Mouse (Mus musculus) R1 (cell line): Measurements from ENCODE around the gene Rusc1.
"Not testable (repeated sequence)": the region's sequence is repeated elsewhere in the genome, so short reads cannot be mapped to it uniquely, and the experiment has no call there.

ENCODE experiments used
- DNase-seq: peaks from one replicate; pipeline ENCODE4 v3.0.0-alpha.2; 2018; ENCODE audit warnings: low read depth, low spot score

The Rusc1 gene

DNA sequence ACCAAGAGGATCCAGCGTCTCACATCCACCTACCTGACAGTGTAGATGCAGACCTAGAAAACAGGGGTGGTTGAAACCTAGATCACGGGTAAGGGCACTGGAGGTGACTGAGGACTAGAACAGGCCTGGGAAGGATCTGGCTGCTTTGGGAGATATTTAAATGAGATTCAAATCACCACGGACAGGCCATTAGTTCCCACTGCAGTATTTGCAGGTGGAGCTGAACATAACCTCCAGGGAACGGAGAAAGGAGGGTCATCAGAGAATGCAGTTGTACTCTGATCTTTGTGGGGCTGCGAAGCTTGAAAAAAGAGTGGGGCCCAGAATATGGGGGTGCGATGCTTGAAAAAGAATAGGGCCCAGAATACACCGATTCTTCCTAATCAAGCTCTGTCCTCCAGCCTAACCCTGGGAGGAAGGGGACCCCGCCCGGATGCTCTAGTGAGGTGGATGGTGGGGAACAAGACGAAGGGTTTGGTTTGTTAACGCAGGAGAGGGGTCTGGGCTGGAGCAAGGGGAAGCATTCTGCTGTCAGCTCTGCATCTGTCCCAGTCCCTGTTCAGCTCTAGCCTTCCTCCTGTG is 511 bp downstream of the Rusc1 start:
- DNase-seq = no peak

DNA sequence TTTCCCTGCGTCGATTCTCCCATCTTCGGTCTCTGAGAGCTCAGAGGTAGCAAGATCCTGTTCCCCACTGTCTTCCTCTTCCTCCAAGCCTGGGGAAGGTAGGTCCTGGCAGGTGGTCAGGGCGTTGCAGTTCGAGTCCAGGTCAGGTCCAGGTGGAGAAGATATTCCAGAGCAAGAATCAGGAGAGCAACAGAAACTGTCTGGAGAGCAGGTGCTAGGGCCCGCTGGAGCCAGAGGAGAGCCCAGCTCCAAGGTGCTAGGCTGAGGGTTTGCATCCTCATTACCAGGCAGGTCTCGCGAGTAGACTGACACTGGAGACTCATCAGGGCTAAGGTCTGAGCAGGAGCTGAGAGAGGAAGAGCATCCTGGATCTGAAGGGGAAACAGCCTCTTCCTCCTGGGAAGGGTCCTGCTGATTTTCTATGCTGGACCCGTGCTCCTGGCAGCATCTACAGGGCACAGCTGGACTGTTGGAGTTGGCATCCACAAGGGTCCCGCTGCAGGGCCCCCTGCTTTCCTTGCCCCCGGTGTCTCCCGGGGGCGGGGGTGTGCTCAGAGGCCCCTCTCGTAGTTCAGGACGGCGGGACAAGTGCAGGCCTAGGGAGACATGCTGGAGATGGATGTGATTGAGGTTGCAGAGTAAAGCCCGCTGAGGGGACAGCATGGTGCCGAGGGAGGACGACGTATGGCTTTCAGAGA is 1.2 kb downstream of the Rusc1 start:
- DNase-seq = no peak

DNA sequence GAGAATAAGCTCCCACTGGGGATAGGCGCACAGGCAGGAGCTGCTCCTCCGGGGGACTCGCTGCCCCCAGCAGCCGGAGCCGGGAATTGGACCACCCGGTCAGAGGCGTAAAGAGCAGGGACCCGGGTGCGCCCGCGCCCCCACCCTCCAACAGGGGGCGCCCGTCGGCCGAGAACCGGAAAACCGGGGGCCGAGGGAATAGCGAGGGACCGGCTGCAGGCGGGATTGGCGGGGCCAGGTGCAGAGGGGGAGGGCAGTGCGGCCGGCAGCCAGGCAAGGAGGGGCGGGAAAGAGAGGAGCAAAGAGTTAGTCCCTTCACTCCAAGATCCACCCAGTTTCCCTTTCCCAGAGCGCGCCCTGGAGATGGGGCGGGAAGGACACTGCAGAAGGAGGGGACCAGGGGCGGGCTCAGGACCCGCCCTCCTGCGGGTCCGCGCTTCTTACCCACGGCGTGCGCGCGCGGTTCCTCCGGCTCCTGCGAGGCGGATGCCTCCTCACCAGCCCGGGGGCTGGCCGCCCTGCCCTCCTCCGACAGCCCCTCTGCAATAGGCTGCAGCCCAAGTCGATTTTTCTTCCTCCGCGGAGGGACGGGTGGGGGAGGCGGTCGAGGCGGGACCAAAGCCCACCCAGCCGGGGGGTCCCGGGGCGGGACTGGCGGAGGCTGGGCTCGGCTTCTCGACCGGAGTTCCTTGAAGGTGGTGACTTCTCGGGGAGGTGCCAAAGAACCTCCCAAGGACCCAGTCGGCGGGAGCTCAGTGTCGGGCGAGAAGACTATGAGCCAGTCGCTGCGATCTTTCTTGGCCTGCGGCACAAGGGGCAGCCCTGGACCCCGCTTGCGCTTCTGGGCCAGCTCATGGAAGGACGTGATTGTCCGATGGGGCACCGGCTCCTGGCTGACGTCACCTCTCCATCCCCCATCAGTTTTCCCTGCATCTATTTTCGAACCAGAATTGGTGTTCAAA is 2.1 kb downstream of the Rusc1 start:
- peak; percentile 93 for DNase-seq

DNA sequence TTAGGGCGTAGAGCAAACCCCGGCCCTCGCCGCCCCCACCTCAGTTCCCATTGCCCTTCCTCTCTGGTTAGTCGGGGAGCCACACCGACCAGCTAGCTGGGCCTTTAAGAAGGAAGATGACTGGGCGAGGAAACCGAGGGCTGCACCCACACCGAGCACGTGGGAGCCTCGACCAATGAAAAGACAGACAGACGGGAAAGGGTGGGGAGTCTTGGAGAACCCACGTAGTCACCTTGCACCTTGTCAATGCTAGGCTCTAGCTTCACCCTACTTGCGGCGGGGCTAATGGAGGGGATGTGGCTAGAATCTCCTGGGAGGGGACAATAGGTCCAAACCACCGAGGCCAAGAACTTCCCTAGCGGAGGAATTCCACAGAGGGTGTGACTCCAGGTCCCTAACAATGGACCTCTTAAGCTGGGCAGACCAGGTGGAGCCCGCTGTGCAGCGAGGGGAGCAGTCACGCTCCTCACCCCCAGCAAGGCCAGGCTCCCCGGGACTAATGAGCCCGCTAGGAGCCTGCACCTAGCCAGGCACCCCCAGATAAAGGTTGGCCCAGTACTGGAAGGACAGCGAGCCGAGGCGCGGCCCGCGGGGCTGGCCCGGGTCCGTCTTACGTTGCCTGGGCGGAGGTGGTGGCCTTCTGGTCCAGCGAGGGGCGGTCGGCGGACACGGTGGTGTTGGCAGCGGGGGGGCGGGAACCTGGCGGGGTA is 3.1 kb downstream of the Rusc1 start:
- DNase-seq = peak; percentile 96

DNA sequence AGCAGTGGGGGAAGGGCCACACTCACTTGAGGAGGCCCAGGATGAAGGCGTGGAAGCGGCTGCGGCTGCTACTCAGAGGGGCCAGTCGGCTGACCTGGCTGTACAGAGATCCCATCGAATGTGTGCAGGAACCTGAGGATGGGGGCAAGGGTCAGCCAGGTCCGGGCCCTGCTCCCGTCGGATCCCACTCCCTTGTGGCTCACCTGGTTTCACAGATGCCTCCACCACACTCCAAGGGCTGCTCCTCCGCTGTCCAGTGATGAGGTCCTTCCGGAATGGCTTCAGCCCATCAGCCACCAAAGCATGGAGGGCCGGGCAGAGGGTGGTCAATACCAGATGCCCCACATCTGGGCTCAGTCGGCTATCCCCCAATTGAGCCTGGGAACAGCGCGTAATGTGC is 4.1 kb downstream of the Rusc1 start:
- no peak for DNase-seq

DNA sequence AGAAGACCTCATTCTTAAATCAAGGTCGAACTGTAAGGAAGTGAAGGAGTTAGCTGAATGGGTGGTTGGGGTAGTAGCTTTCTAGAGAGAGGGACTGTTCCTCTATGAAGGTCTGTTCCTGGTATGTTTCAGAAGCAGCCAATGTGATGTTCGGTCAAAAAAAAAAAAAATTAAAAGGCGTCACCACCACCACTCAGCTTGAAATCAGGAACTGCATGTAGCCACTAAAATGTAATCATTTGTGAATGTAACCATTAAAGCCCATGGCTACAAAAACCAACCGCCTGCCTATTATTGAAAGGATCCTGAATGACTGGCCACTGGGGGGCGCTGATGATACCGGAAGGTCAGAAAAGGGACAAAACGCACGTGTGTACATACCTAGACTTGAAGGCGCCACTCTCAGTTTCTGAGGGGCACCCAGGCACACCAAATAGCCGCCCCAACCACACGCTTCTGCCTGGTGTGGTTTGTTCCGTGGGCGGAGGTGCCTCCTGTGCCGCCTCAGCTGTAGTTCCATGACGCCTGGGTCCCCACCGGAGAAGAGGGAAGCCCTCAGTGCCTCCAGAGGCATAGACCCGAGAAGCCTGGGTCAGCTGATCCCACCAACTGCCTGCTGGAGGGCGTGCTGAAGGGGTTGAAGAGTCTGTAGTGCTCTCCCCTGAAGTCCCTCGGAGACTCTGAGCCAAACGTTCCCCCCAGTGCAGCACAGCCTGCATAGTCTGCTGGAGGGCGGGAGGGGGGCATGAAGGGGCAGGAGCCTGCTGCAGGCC is 5.6 kb downstream of the Rusc1 start:
- peak; percentile 92 for DNase-seq

DNA sequence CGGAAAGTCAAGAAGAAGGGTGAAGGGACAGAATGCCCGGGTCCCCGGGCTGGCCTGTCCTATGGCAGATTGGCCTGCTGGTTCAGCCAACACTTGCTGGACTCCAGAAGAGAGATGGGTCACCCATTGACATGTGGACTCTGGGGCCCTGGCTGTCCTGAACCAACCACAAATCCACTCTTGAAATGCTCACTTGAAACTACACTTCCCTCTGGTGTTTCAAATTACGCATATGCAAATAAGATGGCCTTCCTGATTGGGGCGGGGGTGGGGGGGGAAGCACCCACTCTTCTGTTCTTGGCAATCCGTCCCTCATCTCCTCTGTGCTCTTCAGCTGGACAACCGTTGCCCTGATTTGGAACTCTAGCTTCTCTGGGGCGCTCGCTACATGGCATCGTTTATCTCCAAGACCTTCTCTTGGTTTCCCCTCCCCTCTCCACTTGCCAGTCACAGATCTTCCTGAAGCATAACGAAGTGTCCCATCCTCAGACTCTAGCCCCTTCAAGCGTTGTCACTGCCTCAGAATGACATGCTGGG is 8.4 kb downstream of the Rusc1 start:
- no peak for DNase-seq

DNA sequence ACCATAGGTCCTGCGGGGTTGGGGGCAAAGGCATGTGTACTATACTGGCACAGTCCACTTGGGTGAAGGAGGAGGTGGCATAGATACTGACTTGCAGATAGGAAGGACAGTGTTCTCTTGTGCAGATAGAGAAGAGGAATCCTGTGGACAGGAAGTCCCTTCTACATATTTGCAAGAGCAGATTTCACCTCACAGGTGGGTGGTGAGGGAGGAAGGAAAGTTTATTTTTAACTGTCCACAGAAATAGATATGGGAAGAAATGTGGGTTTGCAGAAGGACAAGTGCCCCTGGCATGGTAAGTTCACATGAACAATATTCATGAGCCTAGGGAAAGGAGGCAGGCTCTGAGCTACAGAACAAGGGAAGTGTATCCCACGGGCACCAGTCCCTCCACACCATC is 9.0 kb downstream of the Rusc1 start:
- no peak for DNase-seq

DNA sequence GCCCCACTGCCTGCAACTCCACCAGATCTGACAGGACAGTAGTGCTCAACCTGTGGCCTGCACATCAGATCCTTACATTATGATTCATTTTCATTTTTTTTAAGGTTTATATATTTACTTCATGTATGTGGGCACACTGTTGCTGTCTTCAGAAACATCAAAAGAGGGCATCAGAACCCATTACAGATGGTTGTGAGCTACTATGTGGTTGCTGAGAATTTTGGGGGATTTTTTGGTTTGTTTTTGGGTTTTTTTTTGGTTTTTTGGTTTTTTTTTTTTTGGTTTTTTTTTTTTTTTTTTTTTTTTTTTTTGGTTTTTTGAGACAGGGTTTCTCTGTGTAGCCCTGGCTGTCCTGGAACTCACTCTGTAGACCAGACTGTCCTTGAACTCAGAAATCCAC is 10.8 kb downstream of the Rusc1 start:
- not testable (repeated sequence) for DNase-seq

DNA sequence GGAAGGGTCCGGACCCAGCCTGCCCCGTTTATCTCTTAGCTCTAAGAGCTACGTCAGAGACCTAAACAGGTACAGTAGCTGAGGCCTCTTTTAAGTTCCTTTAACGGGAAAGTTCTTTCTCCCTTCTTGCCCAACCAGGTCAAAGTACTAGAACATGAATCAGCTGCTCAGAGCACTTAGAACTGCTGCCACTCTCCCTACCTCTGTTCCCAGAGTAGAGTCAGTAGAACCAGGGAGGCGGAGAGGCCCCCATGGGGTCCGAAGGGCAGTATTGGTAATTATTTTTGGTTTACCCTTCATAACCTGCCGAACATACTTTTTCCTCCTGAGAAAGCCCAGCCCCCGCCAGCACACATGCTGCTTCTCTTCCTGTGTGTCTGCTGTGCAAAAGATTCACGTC is 15.7 kb downstream of the Rusc1 start:
- no peak for DNase-seq

DNA sequence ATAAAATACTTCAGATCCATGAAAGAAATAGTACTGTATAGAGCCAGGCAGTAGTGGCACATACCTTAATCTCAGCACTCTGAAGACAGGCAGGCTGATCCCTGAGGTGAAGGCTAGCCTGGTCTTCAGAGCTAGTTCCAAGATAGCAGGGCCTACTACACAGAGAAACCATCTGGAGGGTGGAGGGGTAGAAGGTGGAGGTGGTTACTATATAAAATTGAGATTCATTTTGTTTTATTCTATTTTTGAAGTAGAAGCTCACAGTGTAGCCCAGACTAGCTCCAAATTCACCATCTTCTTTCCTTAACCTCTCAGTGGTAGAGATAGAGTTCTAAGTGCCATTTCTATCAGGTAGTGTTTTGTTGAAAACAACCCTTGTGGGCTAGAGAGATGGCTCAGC is 25.8 kb downstream of the Rusc1 start:
- DNase-seq = no peak

DNA sequence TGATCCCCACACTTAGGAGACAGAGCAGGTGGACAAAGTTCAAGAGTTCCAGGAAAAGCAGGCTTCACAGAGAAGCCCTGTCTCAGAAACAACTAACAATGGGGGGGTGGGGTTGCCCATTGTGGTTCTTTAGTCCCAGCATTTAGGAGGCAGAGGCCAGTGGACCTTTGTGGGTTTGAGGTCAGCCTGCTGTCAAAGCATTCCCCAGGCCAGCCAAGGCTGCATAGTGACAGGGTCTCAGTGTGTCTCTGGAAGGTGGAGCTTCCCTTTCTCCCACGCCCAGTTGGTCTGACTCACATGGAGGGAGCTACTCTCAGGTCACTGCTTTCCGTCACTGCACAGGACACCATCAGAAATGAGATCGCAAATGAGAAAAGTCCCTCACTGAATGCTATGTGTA is 31.4 kb downstream of the Rusc1 start:
- no peak for DNase-seq

DNA sequence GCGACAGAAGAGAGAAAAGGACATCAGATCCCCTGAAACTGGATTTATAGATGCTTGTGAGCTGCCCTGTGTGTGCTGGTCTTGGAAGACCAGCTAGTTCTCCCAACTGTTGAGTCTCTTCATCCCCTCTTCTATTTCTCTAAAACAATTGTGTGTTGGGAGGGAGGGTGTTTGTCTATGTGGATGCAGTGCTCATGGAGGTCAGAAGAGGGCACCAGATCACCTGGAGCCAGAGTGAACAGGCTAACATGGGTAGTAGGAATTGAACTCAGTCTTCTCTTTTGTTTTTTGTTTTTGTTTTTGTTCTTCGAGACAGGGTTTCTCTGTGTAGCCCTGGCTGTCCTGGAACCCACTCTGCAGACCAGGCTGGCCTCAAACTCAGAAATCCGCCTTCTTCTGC is 34.3 kb downstream of the Rusc1 start:
- DNase-seq = peak; percentile 64

DNA sequence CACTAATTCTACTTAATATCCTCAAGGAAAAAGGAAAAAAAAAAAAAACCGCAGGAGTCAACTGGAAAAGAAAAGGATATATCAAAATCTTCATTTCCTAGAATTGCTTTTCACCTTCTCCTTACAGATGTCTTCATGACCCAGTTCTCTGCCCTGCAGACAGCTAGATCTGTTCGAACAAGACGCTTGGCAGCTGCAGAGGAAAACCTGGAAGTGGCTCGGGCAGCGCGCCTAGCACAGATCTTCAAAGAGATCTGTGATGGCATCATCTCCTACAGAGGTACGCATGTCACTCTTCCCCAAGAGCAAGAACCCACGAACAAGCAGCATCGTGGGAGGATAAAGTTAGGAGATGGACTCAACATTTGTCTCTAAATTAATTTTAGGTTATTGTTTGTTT is 34.8 kb downstream of the Rusc1 start:
- no peak for DNase-seq

DNA sequence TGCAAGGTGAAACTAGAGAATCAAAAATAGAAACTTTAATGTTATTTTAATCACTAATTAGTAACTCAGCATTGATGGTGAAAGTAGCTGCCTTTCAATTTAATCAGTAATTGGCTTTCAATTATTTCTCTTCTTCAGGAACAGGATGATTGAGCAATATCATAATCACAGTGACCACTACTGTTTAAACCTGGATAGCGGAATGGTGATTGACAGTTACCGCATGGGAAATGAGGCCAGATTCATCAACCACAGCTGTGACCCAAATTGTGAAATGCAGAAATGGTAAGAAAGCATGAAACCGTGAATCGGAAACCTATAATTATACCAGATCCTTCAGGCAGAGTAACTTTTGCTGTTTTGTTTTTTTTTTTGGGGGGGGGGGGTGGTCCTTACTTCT is 49.8 kb downstream of the Rusc1 start:
- DNase-seq = no peak
